Mouse (Mus musculus): ENCODE data around the gene Slc41a3. TPM values are rescaled to one million over a fixed set of nuclear protein-coding genes. Genes with fewer than 3 reads are reported as not detected.

The Slc41a3 gene
- 8.2 TPM for polyA plus RNA-seq (2017; shearing (Covaris generic))

GRCm38 (mm10) chr6:90604533-90605297 is at the start of gene Slc41a3:
Gene Slc41a3 (plus strand): TSS chr6:90604725.

Other genes starting within 250 kb of the Slc41a3 start
- 44.7 TPM for gene Zxdc, start 235.2 kb upstream of the Slc41a3 start, polyA plus RNA-seq (2017; shearing (Covaris generic))
- 0.11 TPM for gene Cfap100, start 175.9 kb upstream of the Slc41a3 start, polyA plus RNA-seq (2017; shearing (Covaris generic))
- not detected for gene Klf15, start 142.1 kb upstream of the Slc41a3 start, polyA plus RNA-seq (2017; shearing (Covaris generic))
- gene Aldh1l1, start 118.3 kb upstream of the Slc41a3 start, polyA plus RNA-seq (2017; shearing (Covaris generic)): 1.7 TPM

Data from naive thymus-derived CD4-positive, alpha-beta T cell, adult 5 months (primary cell).